Mouse (Mus musculus) heart, postnatal 14 days (tissue): ENCODE measurements at regions not wholly inside any gene's neighbourhood (a gene's known extent, or its start where the extent isn't known, plus 50 kb on each side); places are given as distances from the start of the nearest gene placed in this dataset.

Source experiments
- DNase-seq, 2 experiments: peaks; one replicate each; pipeline ENCODE4 v3.0.0; 2021 to 2022
- intact Hi-C: fragments of 180-260 bp; cut with DNase I; formaldehyde crosslinking; loops from one replicate; pipeline ENCODE4 v1.15.1; 2025

- peak; percentile 12 to 32 for DNase-seq
- intact Hi-C loops, result no loop called here
Observed at GRCm38 (mm10) chr9:25201671-25202070, 50.1 kb upstream of the Herpud2 start.
